Mouse (Mus musculus): ENCODE data around the gene Fam234b.

DNA sequence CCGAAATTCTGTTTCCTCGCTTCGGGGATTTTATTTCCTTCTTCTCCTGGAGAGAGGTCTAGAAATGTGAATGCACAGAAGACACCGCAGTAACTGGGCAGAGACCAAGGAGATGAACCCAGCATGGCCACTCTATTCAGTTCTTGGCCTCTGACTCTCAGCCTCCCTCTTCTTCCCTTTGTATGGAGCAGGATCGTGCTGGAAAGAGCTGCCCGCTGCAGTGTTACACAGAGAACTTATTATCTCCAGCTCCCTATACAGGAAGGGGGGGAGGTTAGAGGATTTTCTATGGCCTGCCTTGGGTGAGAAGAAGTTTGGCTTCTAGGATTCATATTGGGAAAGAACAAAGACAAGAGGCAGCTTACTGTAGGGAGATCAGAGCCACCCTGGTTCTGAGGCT, 7.7 kb upstream of the Fam234b start:
- TF ChIP-seq CTCF (IDR thresholded peaks at IDR 0.05; ENCODE audit: borderline replicate concordance, extremely low read depth, insufficient read depth, insufficient read length) = no peak
- no peak for TF ChIP-seq POLR2A (IDR thresholded peaks at IDR 0.05; ENCODE audit: borderline replicate concordance, extremely low read depth, insufficient read depth, insufficient read length, poor library complexity, severe bottlenecking)
